Comparison of ENCODE assay signal across 21 mouse cellular contexts in genomic region chr1:159963351-159963750, GRCm38 (mm10).
"Had no signal": no experiment of that assay in that cellular context is flagged by ENCODE, and none has a peak within 500 bp of the region (broad histone marks: within the 10 kb centered on the region; RNA-seq: fewer than 3 reads in every experiment).

No protein-coding gene starts in this region.

- H3K4me1 ChIP-seq: intestine, embryonic 15.5 days; limb, embryonic 10.5 days; limb, embryonic 13.5 days; liver, embryonic 12.5 days; liver, embryonic 15.5 days had no signal

- H3K9me3 ChIP-seq: intestine, embryonic 15.5 days; limb, embryonic 10.5 days; limb, embryonic 13.5 days; liver, embryonic 12.5 days; liver, embryonic 15.5 days had no signal

- H3K36me3 ChIP-seq: intestine, embryonic 15.5 days; limb, embryonic 10.5 days; limb, embryonic 13.5 days; liver, embryonic 12.5 days; liver, embryonic 15.5 days had no signal

- DNase-seq: kidney, adult 11 months; kidney, adult 9 months; kidney, postnatal 25 days; layer of hippocampus, adult 9-11 months; liver; lung, adult 2 months; lung, postnatal 14 days; lung, postnatal 4 days; midbrain, embryonic 14.5 days; right cerebral cortex, adult 18-20 months; right cerebral cortex, postnatal 14 days; right cerebral cortex, postnatal 4 days; thymus, adult 18-20 months; thymus, postnatal 14 days; thymus, postnatal 4 days had no signal

- ATAC-seq: intestine, embryonic 15.5 days; liver, embryonic 12.5 days had no signal

- H3K4me3 ChIP-seq: intestine, embryonic 15.5 days; layer of hippocampus, adult 2 months; limb, embryonic 10.5 days; limb, embryonic 13.5 days; liver, embryonic 12.5 days; liver, embryonic 15.5 days had no signal

- H3K27me3 ChIP-seq: intestine, embryonic 15.5 days; limb, embryonic 13.5 days; liver, embryonic 12.5 days; liver, embryonic 15.5 days had no signal
